Mouse (Mus musculus) CH12.LX (cell line): Measurements from ENCODE around the gene Ergic1. TPM values are rescaled to one million over a fixed set of nuclear protein-coding genes. Genes with fewer than 3 reads are reported as not detected.
A peak's percentile ranks its signal among the peaks of the same experiment; 100 is the strongest.

ENCODE experiments used
- DNase-seq: peaks from one replicate; pipeline ENCODE4 v3.0.0-alpha.2; 2013; ENCODE audit errors: extremely low read depth
- H3K27ac ChIP-seq: 2 replicates; pipeline ENCODE4 v1.5.1; 2012; ENCODE audit warnings: low read depth, mild to moderate bottlenecking, control low read depth, moderate library complexity; ENCODE audit not compliant: insufficient read depth
- H3K27me3 ChIP-seq: replicated peaks from 2 replicates; pipeline ENCODE3; 2012; ENCODE audit warnings: inconsistent platforms
- H3K36me3 ChIP-seq, 2 experiments: replicated peaks in 1 of 2; 2 replicates each; pipeline versions ENCODE3 to v1.6.1; 2012; ENCODE audit warnings: inconsistent platforms in 1 of 2, low read length in 1 of 2, mild to moderate bottlenecking in 1 of 2, mixed read lengths in 1 of 2, moderate library complexity in 1 of 2; ENCODE audit not compliant: control insufficient read depth in 1 of 2, insufficient read depth in 1 of 2
- H3K4me1 ChIP-seq, 2 experiments: 2 replicates each; pipeline ENCODE4 v1.6.1; 2012; ENCODE audit warnings: inconsistent platforms in 1 of 2, moderate library complexity in 1 of 2; ENCODE audit not compliant: insufficient read depth in 2 of 2, control insufficient read depth in 1 of 2
- H3K4me2 ChIP-seq: 2 replicates; pipeline ENCODE4 v1.6.1; 2012; ENCODE audit warnings: low read depth, mild to moderate bottlenecking, control low read depth; ENCODE audit not compliant: poor library complexity, insufficient read depth, severe bottlenecking
- H3K4me3 ChIP-seq, 3 experiments: fragments of 150-350 bp in 1 of 3; sonication (generic) in 1 of 3; replicated peaks in 1 of 3; 2 replicates each; pipeline versions ENCODE3 to v1.5.1; 2011 to 2012; ENCODE audit warnings: low read depth in 2 of 3, low read length in 2 of 3, mild to moderate bottlenecking in 2 of 3, moderate library complexity in 2 of 3, control low read depth in 1 of 3, improper control_type of control experiment in 1 of 3, inconsistent platforms in 1 of 3, mixed read lengths in 1 of 3; ENCODE audit not compliant: poor library complexity in 1 of 3
- H3K79me2 ChIP-seq: replicated peaks from 2 replicates; pipeline ENCODE4 v1.6.1; 2012; ENCODE audit warnings: mild to moderate bottlenecking, moderate library complexity; ENCODE audit not compliant: control insufficient read depth, poor library complexity, insufficient read depth, severe bottlenecking; ENCODE audit errors: extremely low read depth
- H3K9ac ChIP-seq: 2 replicates; pipeline ENCODE4 v1.6.1; 2012; ENCODE audit warnings: low read depth, mild to moderate bottlenecking, control low read depth, moderate library complexity; ENCODE audit not compliant: insufficient read depth
- H3K9me3 ChIP-seq: replicated peaks from 2 replicates; pipeline ENCODE3; 2012; ENCODE audit warnings: low read length, inconsistent platforms, mixed read lengths
- CTCF ChIP-seq, 2 experiments: IDR thresholded peaks in 1 of 2; conservative IDR thresholded peaks in 1 of 2; 2 replicates each; pipeline ENCODE4 v1.5.1; 2011 to 2012; ENCODE audit warnings: low read depth in 2 of 2, low read length in 2 of 2, improper control_type of control experiment in 1 of 2, inconsistent platforms in 1 of 2, mild to moderate bottlenecking in 1 of 2, moderate library complexity in 1 of 2
- EP300 ChIP-seq: IDR thresholded peaks from 2 replicates; pipeline ENCODE4 v1.6.1; 2011; ENCODE audit warnings: low read length, improper control_type of control experiment
- HCFC1 ChIP-seq: IDR thresholded peaks from 2 replicates; pipeline ENCODE4 v1.6.1; 2012; ENCODE audit warnings: low read depth, mild to moderate bottlenecking, inconsistent platforms, low read length, improper control_type of control experiment
- MAX ChIP-seq: IDR thresholded peaks from 2 replicates; pipeline ENCODE4 v1.6.1; 2011; ENCODE audit warnings: low read length, improper control_type of control experiment
- MEF2A ChIP-seq: IDR thresholded peaks from 2 replicates; pipeline ENCODE4 v1.6.1; 2014; ENCODE audit warnings: low read depth, mild to moderate bottlenecking, inconsistent platforms, low read length, improper control_type of control experiment, borderline replicate concordance
- MXI1 ChIP-seq: IDR thresholded peaks from 2 replicates; pipeline ENCODE4 v1.6.1; 2011; ENCODE audit warnings: mild to moderate bottlenecking, low read depth, low read length, improper control_type of control experiment
- POLR2AphosphoS2 ChIP-seq: IDR thresholded peaks from 2 replicates; pipeline ENCODE4 v1.6.1; 2011; ENCODE audit warnings: low read depth, low read length, improper control_type of control experiment
- RCOR1 ChIP-seq: conservative IDR thresholded peaks from 2 replicates; pipeline ENCODE4 v1.6.1; 2012; ENCODE audit warnings: low read depth, mild to moderate bottlenecking, inconsistent platforms, low read length, improper control_type of control experiment
- SIN3A ChIP-seq: IDR thresholded peaks from 2 replicates; pipeline ENCODE4 v1.6.1; 2012; ENCODE audit warnings: low read length, improper control_type of control experiment, inconsistent platforms
- SMC3 ChIP-seq: IDR thresholded peaks from 2 replicates; pipeline ENCODE4 v1.6.1; 2011; ENCODE audit warnings: low read depth, low read length, improper control_type of control experiment
- TBP ChIP-seq: conservative IDR thresholded peaks from 2 replicates; pipeline ENCODE4 v1.6.1; 2011; ENCODE audit warnings: low read depth, low read length, improper control_type of control experiment
- TCF12 ChIP-seq: IDR thresholded peaks from 2 replicates; pipeline ENCODE4 v1.6.1; 2014; ENCODE audit warnings: low read depth, mild to moderate bottlenecking, inconsistent platforms, low read length, improper control_type of control experiment
- USF1 ChIP-seq: IDR thresholded peaks from 2 replicates; pipeline ENCODE4 v1.6.1; 2014; ENCODE audit warnings: low read depth, mild to moderate bottlenecking, inconsistent platforms, low read length, improper control_type of control experiment
- ZKSCAN1 ChIP-seq: IDR thresholded peaks from 2 replicates; pipeline ENCODE4 v1.6.1; 2012; ENCODE audit warnings: low read depth, inconsistent platforms, low read length, improper control_type of control experiment, borderline replicate concordance
- dilution Hi-C: fragments of 300-500 bp; cut with MboI; formaldehyde crosslinking; loops from 2 replicates; pipeline ENCODE4 v1.14.3; 2020; ENCODE audit warnings: low sequenced_read_pairs; ENCODE audit not compliant: extremely low pct_unique_long_range_greater_than_20kb, extremely low pct_ligation_motif_present
- in situ Hi-C: fragments of 300-500 bp; cut with MboI; formaldehyde crosslinking; loops from 3 replicates; pipeline ENCODE4 v1.14.3; 2019; ENCODE audit warnings: low sequenced_read_pairs, low pct_ligation_motif_present, low pct_unique_long_range_greater_than_20kb, mixed read lengths
- polyA plus RNA-seq: library from polyadenylated mRNA; unstranded; fragments of >175 nt; gene quantifications from 2 replicates; pipeline ENCODE4 v1.2.1, GENCODE M21; 2012; ENCODE audit warnings: low read depth; ENCODE audit not compliant: insufficient read length
- total RNA-seq, 2 experiments: library from RNA; depleted of rRNA; stranded (reverse); fragments of 300-350 nt in 1 of 2; fragments of >200 nt in 1 of 2; gene quantifications; 2 replicates each; pipeline ENCODE4 v1.2.3; 2012 to 2014

Ergic1 gene
- total and polyA plus RNA-seq, 3 experiments: 93.5 to 142 (median 131) TPM

DNA sequence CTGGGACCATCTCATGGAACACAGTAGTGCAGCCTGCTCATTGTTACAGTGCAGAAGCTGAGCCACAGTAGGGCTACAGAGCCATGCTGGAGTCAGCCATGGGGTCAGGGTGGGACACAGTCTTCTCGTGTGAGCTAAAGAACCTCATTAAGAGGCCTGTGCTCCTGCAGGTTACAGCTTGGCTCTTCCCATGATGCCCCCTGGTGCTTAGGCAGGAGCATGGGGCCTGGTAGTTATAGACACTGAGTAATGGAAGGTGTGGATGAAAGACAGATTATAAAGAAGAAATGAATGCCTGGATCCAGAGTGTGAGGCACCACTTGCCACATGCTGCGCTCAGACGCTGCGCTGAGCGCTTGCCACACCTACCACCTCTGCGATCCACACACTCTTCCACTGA lies 67.2 kb downstream of the Ergic1 start:
- Histone ChIP-seq H3K4me1 (0 out of 4 replicates have a peak, but pooled peaks cover 0 to under 1% of the 10 kb centered on the region in 2 experiments), H3K27ac (no peak overlapping the region), H3K27me3 (no peaks in the 10 kb centered on the region), H3K36me3 (peaks cover 76 to 97% of the 10 kb centered on the region in 2 experiments), H3K4me2 (no peak overlapping the region), H3K9me3 (no peaks in the 10 kb centered on the region), H3K9ac (no peak overlapping the region), H3K4me3 (no peak overlapping the region), H3K79me2 (no peaks in the 10 kb centered on the region)
- dilution Hi-C loops (no loop called here), in situ Hi-C loops (loop anchor here (25.0 kb wide), 1 partner anchor 341 kb away; no protein-coding TSS in a partner anchor)
- no peak for DNase-seq
- TF ChIP-seq ZKSCAN1: no peak
- peak; percentile 45 for TF ChIP-seq SMC3
- peak in 1 of 2 experiments; percentile 31; a peak in 1 of 4 replicates for TF ChIP-seq CTCF (conservative IDR thresholded peaks at IDR 0.05 in 1 of 2, IDR thresholded peaks at IDR 0.05 in 1 of 2; ENCODE audit: low read depth in 2 of 2, low read length in 2 of 2)

DNA sequence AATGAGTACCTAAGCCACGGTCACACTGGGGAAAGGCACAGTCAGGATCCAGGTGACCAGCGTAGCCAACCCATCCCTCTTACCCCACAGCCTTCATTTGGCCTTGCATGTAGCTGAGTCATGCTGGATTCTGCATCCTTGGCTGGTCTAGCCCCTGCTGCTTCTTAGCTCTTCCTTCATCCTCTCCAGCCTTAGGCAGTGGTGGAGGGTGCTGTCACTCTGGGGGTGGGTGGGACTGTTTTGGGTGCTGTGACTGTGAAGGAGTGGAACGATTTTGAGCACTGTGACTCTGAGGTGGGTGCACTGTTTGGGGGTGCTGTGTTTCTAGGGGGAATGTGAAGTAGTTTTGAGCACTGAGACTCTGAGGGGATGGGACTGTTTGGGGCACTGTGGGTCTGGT lies 67.6 kb downstream of the Ergic1 start:
- no peaks in the 10 kb centered on the region for H3K4me1 ChIP-seq
- dilution Hi-C loops (no loop called here), in situ Hi-C loops (loop anchor here (25.0 kb wide), 1 partner anchor 342 kb away; no protein-coding TSS in a partner anchor)
- no peak overlapping the region for H3K27ac ChIP-seq
- H3K4me2 ChIP-seq: no peak overlapping the region
- no peak overlapping the region for H3K9ac ChIP-seq
- peaks cover 76 to 97% of the 10 kb centered on the region in 2 experiments for H3K36me3 ChIP-seq
- DNase-seq: no peak
- no peaks in the 10 kb centered on the region for H3K27me3 ChIP-seq
- TF ChIP-seq SIN3A (no peak), TCF12 (no peak), SMC3 (no peak), MXI1 (no peak), MAX (no peak), HCFC1 (no peak), TBP (no peak), USF1 (no peak), RCOR1 (no peak), POLR2AphosphoS2 (no peak), MEF2A (no peak), EP300 (no peak)
- no peak overlapping the region for H3K4me3 ChIP-seq
- H3K79me2 ChIP-seq: no peaks in the 10 kb centered on the region
- H3K9me3 ChIP-seq: no peaks in the 10 kb centered on the region
